Comparison of ENCODE assay signal across 8 mouse cellular contexts in genomic region chr4:141857422-141857930, GRCm38 (mm10). TPM values are rescaled to one million over a fixed set of nuclear protein-coding genes. Genes with fewer than 3 reads are reported as not detected.
DNase-seq lines count a peak whose midpoint lies in the region; ATAC-seq and TF ChIP-seq lines count a peak whose summit lies in the region.

No protein-coding gene starts in this region.

- ATAC-seq in lung, postnatal 0 days, result peak; percentile 73

- peaks cover 8% of the 10 kb centered on the region for H3K4me1 ChIP-seq in cerebellum, adult 2 months (ENCODE audit: control insufficient read depth, insufficient read depth, low read length)
- 0 out of 2 replicates have a peak, but pooled peaks cover 2% of the 10 kb centered on the region for H3K4me1 ChIP-seq in lung, postnatal 0 days (ENCODE audit: insufficient read depth, low read depth, low read length)

- H3K27me3 ChIP-seq in cerebellum, adult 2 months (ENCODE audit: control insufficient read depth, insufficient read depth, low read length), result no peaks in the 10 kb centered on the region
- no peaks in the 10 kb centered on the region for H3K27me3 ChIP-seq in lung, postnatal 0 days (replicated peaks; ENCODE audit: insufficient read depth, low read length)

- H3K4me2 ChIP-seq in lung, postnatal 0 days (replicated peaks; ENCODE audit: low read depth, low read length), result no peak overlapping the region

- peak; percentile 98 for TF ChIP-seq CTCF in cerebellum, adult 2 months (IDR thresholded peaks at IDR 0.05; ENCODE audit: borderline replicate concordance, insufficient read depth, low read depth, low read length)
- peak; percentile 98 for TF ChIP-seq CTCF in lung, postnatal 0 days (IDR thresholded peaks at IDR 0.05)

- no peak overlapping the region for H3K4me3 ChIP-seq in cerebellum, adult 2 months (replicated peaks; ENCODE audit: insufficient read depth, low read depth, low read length)
- no peak overlapping the region for H3K4me3 ChIP-seq in lung, postnatal 0 days (ENCODE audit: low read depth, low read length)

- DNase-seq in Muller cell, postnatal 12 days (ENCODE audit: inconsistent ontology term), result peak; percentile 80
- peak; percentile 72 to 84 for DNase-seq in cerebellum, adult 2 months
- DNase-seq in forelimb bud, embryonic 11.5 days (ENCODE audit: low read depth, low spot score), result peak; percentile 75
- DNase-seq in heart, postnatal 4 days, result peak; percentile 90
- DNase-seq in layer of hippocampus, adult 8-10 months (ENCODE audit: low spot score in 2 of 2), result peak; percentile 76 to 88
- DNase-seq in lung, postnatal 0 days (ENCODE audit: low spot score), result peak; percentile 89
- DNase-seq in retina, postnatal 1 day, result peak; percentile 84
- DNase-seq in thymus, postnatal 4 days, result peak; percentile 84

- 12% methylated on average over 10 of the region's 10 CpGs for WGBS in cerebellum, adult 2 months
- WGBS in lung, postnatal 0 days, result 12% methylated on average over 10 of the region's 10 CpGs

- H3K9me3 ChIP-seq in lung, postnatal 0 days (ENCODE audit: low read length), result no peaks in the 10 kb centered on the region

- no peaks in the 10 kb centered on the region for H3K36me3 ChIP-seq in lung, postnatal 0 days (ENCODE audit: insufficient read depth, low read length)

- TF ChIP-seq POLR2A in cerebellum, adult 2 months (IDR thresholded peaks at IDR 0.05; ENCODE audit: borderline replicate concordance, insufficient read depth, low read length), result no peak

- no peak overlapping the region for H3K9ac ChIP-seq in lung, postnatal 0 days (replicated peaks; ENCODE audit: low read depth)

- no peak for TF ChIP-seq EP300 in lung, postnatal 0 days (IDR thresholded peaks at IDR 0.05)

- H3K27ac ChIP-seq in cerebellum, adult 2 months (ENCODE audit: insufficient read depth, low read length), result no peak overlapping the region
- no peak overlapping the region for H3K27ac ChIP-seq in lung, postnatal 0 days (ENCODE audit: low read length)

RNA-seq across cellular contexts. Expression of gene Ctrc, which starts 11.3 kb away (rescaled TPM):
- not detected in 2 replicates for polyA plus RNA-seq in cerebellum, adult 2 months (2012; rRNA removed)
- total RNA-seq in heart, postnatal 4 days (2021), result not detected
- total RNA-seq in layer of hippocampus, adult 8-10 months (2022), result not detected
- polyA plus RNA-seq in lung, postnatal 0 days (2015; fragmentation: Nextera tagmentation; extraction: Ambion mirVana), result not detected in 2 replicates

RNA-seq across cellular contexts. Expression of gene Efhd2, which starts 17.2 kb away (rescaled TPM):
- 141 and 152 TPM in 2 replicates for polyA plus RNA-seq in cerebellum, adult 2 months (2012; rRNA removed)
- 10 to 100 TPM; 46.5 to 50.5 TPM for total RNA-seq in heart, postnatal 4 days (2021)
- 100 to 1,000 TPM; 160 to 177 (median 162) TPM for total RNA-seq in layer of hippocampus, adult 8-10 months (2022)
- 81.6 and 88.4 TPM in 2 replicates for polyA plus RNA-seq in lung, postnatal 0 days (2015; fragmentation: Nextera tagmentation; extraction: Ambion mirVana)

RNA-seq across cellular contexts. Expression of gene Cela2a, which starts 31.5 kb away (rescaled TPM):
- polyA plus RNA-seq in cerebellum, adult 2 months (2012; rRNA removed), result 0.13 and 0.16 TPM in 2 replicates
- not detected for total RNA-seq in heart, postnatal 4 days (2021)
- not detected for total RNA-seq in layer of hippocampus, adult 8-10 months (2022)
- polyA plus RNA-seq in lung, postnatal 0 days (2015; fragmentation: Nextera tagmentation; extraction: Ambion mirVana), result not detected in 2 replicates
